ENCODE assay signal across 30 mouse cellular contexts in the genomic region with DNA sequence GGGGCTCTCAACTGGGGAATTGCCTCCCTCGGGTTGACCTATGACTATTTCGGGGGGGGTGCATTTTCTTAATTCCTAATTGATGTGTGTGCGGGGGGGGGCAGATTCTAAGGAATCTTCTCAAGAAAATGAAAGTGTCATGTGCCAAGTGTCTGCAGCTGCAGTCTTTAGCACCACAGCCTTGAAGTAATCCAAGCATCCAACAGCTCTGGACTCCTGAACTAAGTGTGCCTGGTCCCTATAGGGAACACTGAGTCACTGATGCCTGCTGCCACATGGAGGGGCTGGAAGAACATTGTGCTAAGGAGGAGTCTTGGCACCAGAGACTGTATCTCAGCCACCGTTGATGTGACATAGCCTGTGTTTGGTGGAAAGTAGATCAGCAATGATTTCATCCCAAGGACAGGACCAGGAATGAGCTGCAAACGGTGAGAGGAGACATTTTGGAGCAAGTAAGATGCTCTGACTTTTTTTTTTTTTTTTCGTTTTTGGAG. TPM values are rescaled to one million over a fixed set of nuclear protein-coding genes. Genes with fewer than 3 reads are reported as not detected.
A peak's percentile ranks its signal among the peaks of the same experiment; 100 is the strongest.
DNase-seq lines count a peak whose midpoint lies in the region; ATAC-seq and TF ChIP-seq lines count a peak whose summit lies in the region.
"Had no signal": no experiment of that assay in that cellular context is flagged by ENCODE, and none has a peak within 500 bp of the region (broad histone marks: within the 10 kb centered on the region; RNA-seq: fewer than 3 reads in every experiment).

No protein-coding gene starts in this region.

- no peak for ATAC-seq in heart, postnatal 0 days (ENCODE audit: insufficient read depth, low read depth)
- no peak for ATAC-seq in heart, embryonic 12.5 days (ENCODE audit: insufficient number of reproducible peaks, low FRiP score)
- no peak for ATAC-seq in megakaryocyte, adult 5-6 weeks (ENCODE audit: poor library complexity, severe bottlenecking)
- ATAC-seq: forebrain, embryonic 13.5 days; hindbrain, postnatal 0 days; intestine, postnatal 0 days; liver, embryonic 12.5 days; midbrain, embryonic 15.5 days had no signal

- H3K27ac ChIP-seq in heart, postnatal 0 days (ENCODE audit: low read depth) = no peak overlapping the region
- no peak overlapping the region for H3K27ac ChIP-seq in heart, embryonic 12.5 days (ENCODE audit: poor library complexity, severe bottlenecking)
- H3K27ac ChIP-seq: embryonic facial prominence, embryonic 13.5 days; forebrain, embryonic 13.5 days; heart, embryonic 10.5 days; hindbrain, postnatal 0 days; kidney, embryonic 15.5 days; limb, embryonic 13.5 days; liver, embryonic 12.5 days; midbrain, embryonic 15.5 days; neural tube, embryonic 13.5 days; stomach, embryonic 15.5 days had no signal

- no peak overlapping the region for H3K4me3 ChIP-seq in heart, postnatal 0 days (ENCODE audit: low read depth, low read length)
- H3K4me3 ChIP-seq in heart, embryonic 12.5 days = no peak overlapping the region
- peak overlapping the region; percentile 10 for H3K4me3 ChIP-seq in megakaryocyte, embryonic 14.5 days (replicated peaks)
- H3K4me3 ChIP-seq: embryonic facial prominence, embryonic 13.5 days; erythroblast, embryonic 14.5 days; forebrain, embryonic 13.5 days; heart, embryonic 10.5 days; kidney, embryonic 15.5 days; limb, embryonic 13.5 days; liver, embryonic 12.5 days; midbrain, embryonic 15.5 days; myocyte; neural tube, embryonic 13.5 days; stomach, embryonic 15.5 days had no signal

- no peaks in the 10 kb centered on the region for H3K4me1 ChIP-seq in heart, postnatal 0 days (ENCODE audit: control insufficient read depth, insufficient read depth)
- peaks cover 10% of the 10 kb centered on the region for H3K4me1 ChIP-seq in heart, embryonic 12.5 days (replicated peaks)
- no peaks in the 10 kb centered on the region; the same call in 1 of the 2 replicates for H3K4me1 ChIP-seq in megakaryocyte, embryonic 14.5 days
- H3K4me1 ChIP-seq: embryonic facial prominence, embryonic 13.5 days; forebrain, embryonic 13.5 days; limb, embryonic 13.5 days; liver, embryonic 12.5 days; midbrain, embryonic 15.5 days; neural tube, embryonic 13.5 days; stomach, embryonic 15.5 days had no signal

- no peak for TF ChIP-seq EP300 in heart, postnatal 0 days (IDR thresholded peaks at IDR 0.05; ENCODE audit: low read depth)

- WGBS in heart, postnatal 0 days = 68% methylated on average over 6 of the region's 6 CpGs
- 74% methylated on average over 6 of the region's 6 CpGs for WGBS in heart, embryonic 12.5 days

- no peaks in the 10 kb centered on the region for H3K27me3 ChIP-seq in heart, postnatal 0 days (ENCODE audit: control insufficient read depth, insufficient read depth, low read length)
- no peaks in the 10 kb centered on the region for H3K27me3 ChIP-seq in heart, embryonic 12.5 days (replicated peaks)
- no peaks in the 10 kb centered on the region for H3K27me3 ChIP-seq in megakaryocyte, embryonic 14.5 days (replicated peaks)
- H3K27me3 ChIP-seq: embryonic facial prominence, embryonic 13.5 days; forebrain, embryonic 13.5 days; kidney, embryonic 15.5 days; limb, embryonic 13.5 days; liver, embryonic 12.5 days; midbrain, embryonic 15.5 days; neural tube, embryonic 13.5 days; stomach, embryonic 15.5 days had no signal

- peaks cover 9% of the 10 kb centered on the region; the same call in 1 of the 2 replicates for H3K9me3 ChIP-seq in heart, postnatal 0 days (replicated peaks; ENCODE audit: control insufficient read depth, low read length)
- H3K9me3 ChIP-seq in heart, embryonic 12.5 days (replicated peaks) = peaks cover 12% of the 10 kb centered on the region
- peaks cover 19% of the 10 kb centered on the region for H3K9me3 ChIP-seq in megakaryocyte, embryonic 14.5 days
- H3K9me3 ChIP-seq: midbrain, embryonic 15.5 days; stomach, embryonic 15.5 days had no signal

- no peak overlapping the region for H3K9ac ChIP-seq in heart, postnatal 0 days (replicated peaks; ENCODE audit: low read depth, low read length)
- H3K9ac ChIP-seq in heart, embryonic 12.5 days = no peak overlapping the region
- H3K9ac ChIP-seq: embryonic facial prominence, embryonic 13.5 days; forebrain, embryonic 13.5 days; kidney, embryonic 15.5 days; limb, embryonic 13.5 days; liver, embryonic 12.5 days; midbrain, embryonic 15.5 days; neural tube, embryonic 13.5 days; stomach, embryonic 15.5 days had no signal

- peak; percentile 8; the same call in 1 of the 2 replicates for TF ChIP-seq CTCF in heart, postnatal 0 days (IDR thresholded peaks at IDR 0.05; ENCODE audit: low read depth)

- peak; percentile 35 to 38 for DNase-seq in cerebellum, postnatal 10 days
- DNase-seq in cerebellum, adult 9-11 months = no peak
- DNase-seq in heart, postnatal 0 days (ENCODE audit: low spot score) = no peak
- DNase-seq in telencephalon, adult 2 months (ENCODE audit: low read depth, low spot score) = peak; percentile 27
- no peak for DNase-seq in heart, adult 9 months (ENCODE audit: low spot score in 2 of 2)
- DNase-seq: adrenal gland, postnatal 25 days; cerebellum, adult 11-12 months; cerebellum, postnatal 25 days; embryo, embryonic 11 days; heart, postnatal 10 days; kidney, postnatal 4 days; lung, adult 18-20 months; retina, postnatal 1 day; right cerebral cortex, postnatal 4 days had no signal

- no peak overlapping the region for H3K4me2 ChIP-seq in heart, postnatal 0 days (ENCODE audit: low read depth, low read length)
- no peak overlapping the region for H3K4me2 ChIP-seq in heart, embryonic 12.5 days
- H3K4me2 ChIP-seq: embryonic facial prominence, embryonic 13.5 days; forebrain, embryonic 13.5 days; kidney, embryonic 15.5 days; limb, embryonic 13.5 days; liver, embryonic 12.5 days; midbrain, embryonic 15.5 days; neural tube, embryonic 13.5 days; stomach, embryonic 15.5 days had no signal

- peaks cover 9% of the 10 kb centered on the region; the same call in 1 of the 2 replicates for H3K36me3 ChIP-seq in heart, postnatal 0 days (replicated peaks; ENCODE audit: control insufficient read depth, insufficient read depth, low read length)
- peaks cover 12% of the 10 kb centered on the region; the same call in 1 of the 2 replicates for H3K36me3 ChIP-seq in heart, embryonic 12.5 days
- H3K36me3 ChIP-seq in megakaryocyte, embryonic 14.5 days (replicated peaks; ENCODE audit: low read length) = peaks cover 20% of the 10 kb centered on the region
- H3K36me3 ChIP-seq: embryonic facial prominence, embryonic 13.5 days; midbrain, embryonic 15.5 days; stomach, embryonic 15.5 days had no signal

RNA-seq across cellular contexts. Expression of gene Itm2c, which starts 36.8 kb away (rescaled TPM):
- 180 and 255 TPM in 2 replicates for total RNA-seq in heart, postnatal 0 days (2014; rRNA removed; ENCODE audit: low replicate concordance)
- 144 and 146 TPM in 2 replicates for polyA plus RNA-seq in heart, postnatal 0 days (2015; fragmentation: Nextera tagmentation; extraction: Ambion mirVana)
- 261 TPM in 2 replicates for polyA plus RNA-seq in heart, embryonic 12.5 days (2016; fragmentation: Nextera tagmentation; extraction: Ambion mirVana)
- 10.0 and 50.2 TPM in 2 replicates for polyA plus RNA-seq in megakaryocyte, embryonic 14.5 days (2012; ENCODE audit: insufficient read depth, low replicate concordance)
- 32.8 and 32.9 TPM in 2 replicates for total RNA-seq in megakaryocyte, adult 5-6 weeks (2015)
- 77.9 and 83.6 TPM in 2 replicates for total RNA-seq in megakaryocyte, adult 5-6 weeks (2017)

Comparison
In these comparisons a context has a peak if more than half of its experiments do, and no peak if none do; other contexts are left out.
1. DNase-seq: peak in cerebellum, postnatal 10 days (2 of 2) and telencephalon, adult 2 months (single experiment); none in cerebellum, adult 9-11 months (single experiment), heart, postnatal 0 days (single experiment) and heart, adult 9 months (0 of 2).